Comparison of ENCODE assay signal across 8 mouse cellular contexts in genomic region chr10:80756099-80756498, GRCm38 (mm10). TPM values are rescaled to one million over a fixed set of nuclear protein-coding genes. Genes with fewer than 3 reads are reported as not detected.
DNase-seq lines count a peak whose midpoint lies in the region; ATAC-seq lines count a peak whose summit lies in the region.

No protein-coding gene starts in this region.

- intact Hi-C loops in gastrocnemius, postnatal 36 days (cut with DNase I): no loop called here

- peak overlapping the region; percentile 98 for H3K9ac ChIP-seq in neural tube, embryonic 11.5 days (ENCODE audit: low read length)
- peak overlapping the region; percentile 96 for H3K9ac ChIP-seq in forebrain, embryonic 13.5 days
- peak overlapping the region; percentile 87 for H3K9ac ChIP-seq in limb, embryonic 15.5 days
- peak overlapping the region; percentile 95 for H3K9ac ChIP-seq in stomach, embryonic 16.5 days (ENCODE audit: low read length)

- H3K36me3 ChIP-seq in neural tube, embryonic 11.5 days (ENCODE audit: control insufficient read depth, insufficient read depth, low read length): no peaks in the 10 kb centered on the region
- no peaks in the 10 kb centered on the region for H3K36me3 ChIP-seq in forebrain, embryonic 13.5 days (ENCODE audit: poor library complexity, severe bottlenecking)
- no peaks in the 10 kb centered on the region for H3K36me3 ChIP-seq in limb, embryonic 15.5 days
- H3K36me3 ChIP-seq in stomach, embryonic 16.5 days (ENCODE audit: control insufficient read depth, insufficient read depth, low read length): no peaks in the 10 kb centered on the region

- H3K9me3 ChIP-seq in neural tube, embryonic 11.5 days (ENCODE audit: control insufficient read depth, low read length): no peaks in the 10 kb centered on the region
- H3K9me3 ChIP-seq in forebrain, embryonic 13.5 days (replicated peaks): no peaks in the 10 kb centered on the region
- H3K9me3 ChIP-seq in limb, embryonic 15.5 days: no peaks in the 10 kb centered on the region
- no peaks in the 10 kb centered on the region for H3K9me3 ChIP-seq in stomach, embryonic 16.5 days (replicated peaks; ENCODE audit: control insufficient read depth, low read length)

- peak overlapping the region; percentile 99 for H3K4me3 ChIP-seq in neural tube, embryonic 11.5 days (ENCODE audit: low read depth, low read length)
- H3K4me3 ChIP-seq in forebrain, embryonic 13.5 days: peak overlapping the region; percentile 97
- H3K4me3 ChIP-seq in limb, embryonic 15.5 days: peak overlapping the region; percentile 95
- peak overlapping the region; percentile 92 for H3K4me3 ChIP-seq in stomach, embryonic 16.5 days (replicated peaks; ENCODE audit: low read length)

- no peak for ATAC-seq in neural tube, embryonic 11.5 days (ENCODE audit: insufficient read depth, low FRiP score, low TSS enrichment)
- no peak for ATAC-seq in forebrain, embryonic 13.5 days
- no peak for ATAC-seq in limb, embryonic 15.5 days (ENCODE audit: insufficient number of reproducible peaks, low FRiP score, low TSS enrichment, low read depth)
- no peak for ATAC-seq in stomach, embryonic 16.5 days (ENCODE audit: insufficient read depth, low FRiP score)

- WGBS in neural tube, embryonic 11.5 days: 37% methylated on average over 3 of the region's 3 CpGs
- 26% methylated on average over 3 of the region's 3 CpGs for WGBS in forebrain, embryonic 13.5 days
- 27% methylated on average over 3 of the region's 3 CpGs for WGBS in limb, embryonic 15.5 days
- 21% methylated on average over 3 of the region's 3 CpGs for WGBS in stomach, embryonic 16.5 days

- peak overlapping the region; percentile 79 for H3K4me2 ChIP-seq in neural tube, embryonic 11.5 days (ENCODE audit: low read depth)
- H3K4me2 ChIP-seq in forebrain, embryonic 13.5 days: peak overlapping the region; percentile 100
- H3K4me2 ChIP-seq in limb, embryonic 15.5 days: peak overlapping the region; percentile 81
- peak overlapping the region; percentile 98 for H3K4me2 ChIP-seq in stomach, embryonic 16.5 days (ENCODE audit: low read depth, low read length)

- H3K4me1 ChIP-seq in neural tube, embryonic 11.5 days (ENCODE audit: control insufficient read depth, insufficient read depth, low read length): peaks cover 26% of the 10 kb centered on the region
- peaks cover 62% of the 10 kb centered on the region for H3K4me1 ChIP-seq in forebrain, embryonic 13.5 days
- H3K4me1 ChIP-seq in limb, embryonic 15.5 days: peaks cover 65% of the 10 kb centered on the region
- H3K4me1 ChIP-seq in stomach, embryonic 16.5 days (ENCODE audit: control insufficient read depth, insufficient read depth, low read length): peaks cover 50% of the 10 kb centered on the region

- DNase-seq in neural tube, embryonic 11.5 days (ENCODE audit: low spot score): no peak
- DNase-seq in neural tube, embryonic 10.5 days (ENCODE audit: extremely low spot score, low spot score): no peak
- DNase-seq in right cerebral cortex, postnatal 10 days (ENCODE audit: low spot score in 2 of 2): no peak
- DNase-seq in gastrocnemius, postnatal 36 days: no peak
- no peak for DNase-seq in left cerebral cortex, adult 8-10 months (ENCODE audit: low spot score in 2 of 2)

- H3K27me3 ChIP-seq in neural tube, embryonic 11.5 days (ENCODE audit: control insufficient read depth, insufficient read depth, low read length): no peaks in the 10 kb centered on the region
- H3K27me3 ChIP-seq in forebrain, embryonic 13.5 days: no peaks in the 10 kb centered on the region
- no peaks in the 10 kb centered on the region for H3K27me3 ChIP-seq in limb, embryonic 15.5 days
- H3K27me3 ChIP-seq in stomach, embryonic 16.5 days (ENCODE audit: control insufficient read depth, insufficient read depth, low read length): no peaks in the 10 kb centered on the region

- no peak overlapping the region for H3K27ac ChIP-seq in neural tube, embryonic 11.5 days (ENCODE audit: low read depth, low read length)
- H3K27ac ChIP-seq in forebrain, embryonic 13.5 days: no peak overlapping the region
- no peak overlapping the region for H3K27ac ChIP-seq in limb, embryonic 15.5 days
- H3K27ac ChIP-seq in stomach, embryonic 16.5 days (ENCODE audit: low read length): no peak overlapping the region

RNA-seq across cellular contexts. Expression of gene Dot1l, which starts 1.1 kb away (rescaled TPM):
- polyA plus RNA-seq in neural tube, embryonic 11.5 days (2014; fragmentation: Nextera tagmentation; extraction: Ambion mirVana): 23.9 and 24.3 TPM in 2 replicates
- 19.9 and 21.1 TPM in 2 replicates for polyA plus RNA-seq in forebrain, embryonic 13.5 days (2015; fragmentation: Nextera tagmentation; extraction: Ambion mirVana)
- polyA plus RNA-seq in limb, embryonic 15.5 days (2015; fragmentation: Nextera tagmentation; extraction: Ambion mirVana): 14.2 and 15.3 TPM in 2 replicates
- polyA plus RNA-seq in stomach, embryonic 16.5 days (2015; fragmentation: Nextera tagmentation; extraction: Ambion mirVana): 11.8 and 13.9 TPM in 2 replicates
- 10 to 100 TPM; 19.2 to 24.8 TPM for total RNA-seq in gastrocnemius, postnatal 36 days (2021)
- 10 to 100 TPM; 39.0 to 53.1 (median 41.5) TPM for total RNA-seq in left cerebral cortex, adult 8-10 months (2022)

RNA-seq across cellular contexts. Expression of gene Ap3d1, which starts 14.0 kb away (rescaled TPM):
- polyA plus RNA-seq in neural tube, embryonic 11.5 days (2014; fragmentation: Nextera tagmentation; extraction: Ambion mirVana): 69.3 and 79.1 TPM in 2 replicates
- polyA plus RNA-seq in forebrain, embryonic 13.5 days (2015; fragmentation: Nextera tagmentation; extraction: Ambion mirVana): 80.2 and 82.9 TPM in 2 replicates
- polyA plus RNA-seq in limb, embryonic 15.5 days (2015; fragmentation: Nextera tagmentation; extraction: Ambion mirVana): 72.3 and 75.0 TPM in 2 replicates
- 62.5 and 66.3 TPM in 2 replicates for polyA plus RNA-seq in stomach, embryonic 16.5 days (2015; fragmentation: Nextera tagmentation; extraction: Ambion mirVana)
- 10 to 100 TPM; 23.8 to 25.6 TPM for total RNA-seq in gastrocnemius, postnatal 36 days (2021)
- total RNA-seq in left cerebral cortex, adult 8-10 months (2022): 100 to 1,000 TPM; 126 to 147 (median 139) TPM

RNA-seq across cellular contexts. Expression of gene Sf3a2, which starts 41.9 kb away (rescaled TPM):
- 96.6 and 101 TPM in 2 replicates for polyA plus RNA-seq in neural tube, embryonic 11.5 days (2014; fragmentation: Nextera tagmentation; extraction: Ambion mirVana)
- polyA plus RNA-seq in forebrain, embryonic 13.5 days (2015; fragmentation: Nextera tagmentation; extraction: Ambion mirVana): 63.5 and 67.3 TPM in 2 replicates
- 59.0 and 71.7 TPM in 2 replicates for polyA plus RNA-seq in limb, embryonic 15.5 days (2015; fragmentation: Nextera tagmentation; extraction: Ambion mirVana)
- 51.3 and 53.7 TPM in 2 replicates for polyA plus RNA-seq in stomach, embryonic 16.5 days (2015; fragmentation: Nextera tagmentation; extraction: Ambion mirVana)
- 10 to 100 TPM; 23.1 to 29.4 TPM for total RNA-seq in gastrocnemius, postnatal 36 days (2021)
- 10 to 100 TPM; 35.5 to 53.7 (median 46.1) TPM for total RNA-seq in left cerebral cortex, adult 8-10 months (2022)

RNA-seq across cellular contexts. Expression of gene Plekhj1, which starts 42.3 kb away (rescaled TPM):
- 150 and 153 TPM in 2 replicates for polyA plus RNA-seq in neural tube, embryonic 11.5 days (2014; fragmentation: Nextera tagmentation; extraction: Ambion mirVana)
- 141 and 151 TPM in 2 replicates for polyA plus RNA-seq in forebrain, embryonic 13.5 days (2015; fragmentation: Nextera tagmentation; extraction: Ambion mirVana)
- 119 and 124 TPM in 2 replicates for polyA plus RNA-seq in limb, embryonic 15.5 days (2015; fragmentation: Nextera tagmentation; extraction: Ambion mirVana)
- 102 and 114 TPM in 2 replicates for polyA plus RNA-seq in stomach, embryonic 16.5 days (2015; fragmentation: Nextera tagmentation; extraction: Ambion mirVana)
- 10 to 100 TPM; 21.6 to 22.5 TPM for total RNA-seq in gastrocnemius, postnatal 36 days (2021)
- 10 to 100 TPM; 61.3 to 74.5 (median 66.4) TPM for total RNA-seq in left cerebral cortex, adult 8-10 months (2022)

RNA-seq across cellular contexts. Expression of gene Amh, which starts 48.9 kb away (rescaled TPM):
- not detected in 2 replicates for polyA plus RNA-seq in neural tube, embryonic 11.5 days (2014; fragmentation: Nextera tagmentation; extraction: Ambion mirVana)
- polyA plus RNA-seq in forebrain, embryonic 13.5 days (2015; fragmentation: Nextera tagmentation; extraction: Ambion mirVana): 0.13 TPM in 1 of 2 replicates, not detected in the other
- not detected in 2 replicates for polyA plus RNA-seq in limb, embryonic 15.5 days (2015; fragmentation: Nextera tagmentation; extraction: Ambion mirVana)
- polyA plus RNA-seq in stomach, embryonic 16.5 days (2015; fragmentation: Nextera tagmentation; extraction: Ambion mirVana): not detected in 2 replicates
- under 1 TPM; 0.25 to 0.41 TPM for total RNA-seq in gastrocnemius, postnatal 36 days (2021)
- total RNA-seq in left cerebral cortex, adult 8-10 months (2022): 1 to 10 TPM; 1.1 to 2.2 (median 1.7) TPM
